Mouse (Mus musculus) gastrocnemius, postnatal 10 days (tissue): ENCODE data around the gene Ugt1a5. TPM values are rescaled to one million over a fixed set of nuclear protein-coding genes. Genes with fewer than 3 reads are reported as not detected.
"Not testable (repeated sequence)": the region's sequence is repeated elsewhere in the genome, so short reads cannot be mapped to it uniquely, and the experiment has no call there.

ENCODE experiments used
- DNase-seq: peaks from one replicate; pipeline ENCODE4 v3.0.0; 2021; ENCODE audit warnings: mixed read lengths
- long read RNA-seq, 2 experiments: library from polyadenylated mRNA; stranded (forward); transcript quantifications; one replicate each; pipeline ENCODE4 v2.0.0; 2021
- total RNA-seq, 2 experiments: library from RNA; stranded (reverse); gene quantifications; 2 replicates each; pipeline ENCODE4 v1.2.3; 2021

Ugt1a5 gene
- total RNA-seq, result under 1 TPM in 1 of 2 experiments, not detected in 1; 0.18 TPM
- long read RNA-seq, experiment 1, result 0 reads
- long read RNA-seq, experiment 2, result 0 reads

DNA sequence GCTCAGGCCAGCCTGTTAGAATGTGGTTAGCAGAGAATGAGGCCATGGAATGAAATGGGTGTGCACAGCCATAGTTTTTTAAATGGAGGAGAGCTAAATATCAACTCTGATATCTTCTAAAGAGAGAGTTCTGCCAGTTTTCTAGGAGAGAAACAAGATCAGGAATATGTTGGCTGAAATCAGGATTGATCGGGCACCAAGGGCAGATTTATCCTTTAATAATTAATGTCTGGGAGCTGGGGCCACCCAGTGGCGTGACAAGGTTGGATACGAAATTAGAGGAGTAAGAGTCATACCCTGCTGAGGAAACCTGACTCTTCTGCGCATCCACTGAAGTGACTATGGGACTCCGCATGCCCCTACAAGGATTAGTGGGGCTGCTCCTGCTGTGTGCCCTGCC is at the start of gene Ugt1a5:
Ugt1a5 (plus strand) TSS at position 302 of the 400 bp plus-strand sequence.
- no peak for DNase-seq

DNA sequence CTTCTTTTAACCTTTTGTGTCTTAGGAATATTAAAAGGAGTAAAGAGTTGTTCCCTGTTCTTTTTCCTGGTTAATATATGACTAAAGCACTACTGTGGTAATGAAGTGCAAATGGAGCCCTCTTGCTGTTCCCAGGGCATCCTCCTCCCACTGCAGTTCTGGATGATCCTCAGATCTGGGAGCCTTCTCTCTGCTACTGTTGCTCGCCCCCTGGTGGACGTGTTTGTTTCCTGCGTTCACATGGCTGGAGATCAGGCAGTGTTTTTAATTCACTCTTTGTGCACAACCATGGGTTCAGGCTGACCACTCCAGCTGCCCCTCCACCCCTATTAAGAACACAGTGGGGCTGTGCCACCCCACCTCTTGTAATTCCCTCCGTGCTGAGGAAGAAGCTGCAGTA is 45.3 kb upstream of the Ugt1a5 start:
- not testable (repeated sequence) for DNase-seq

DNA sequence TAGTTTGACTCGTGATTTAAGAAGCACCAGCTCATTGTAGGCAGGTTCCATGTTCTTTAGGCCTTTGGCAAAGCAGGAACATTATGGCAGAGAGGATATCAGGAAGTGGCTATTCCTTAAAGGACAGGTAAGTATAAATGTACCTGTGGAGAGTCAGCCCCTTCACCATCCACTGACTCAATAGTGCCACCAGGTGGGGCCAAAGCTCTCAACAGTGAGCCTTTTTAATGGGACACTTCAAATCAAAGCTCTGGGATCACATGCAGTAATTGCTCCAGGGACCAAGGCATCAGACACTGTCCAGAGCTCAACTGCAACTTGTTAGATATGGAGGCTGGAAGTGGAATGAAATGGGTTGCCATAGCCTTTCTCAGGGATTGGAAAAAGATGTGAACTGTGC is 44.3 kb upstream of the Ugt1a5 start:
- not testable (repeated sequence) for DNase-seq

DNA sequence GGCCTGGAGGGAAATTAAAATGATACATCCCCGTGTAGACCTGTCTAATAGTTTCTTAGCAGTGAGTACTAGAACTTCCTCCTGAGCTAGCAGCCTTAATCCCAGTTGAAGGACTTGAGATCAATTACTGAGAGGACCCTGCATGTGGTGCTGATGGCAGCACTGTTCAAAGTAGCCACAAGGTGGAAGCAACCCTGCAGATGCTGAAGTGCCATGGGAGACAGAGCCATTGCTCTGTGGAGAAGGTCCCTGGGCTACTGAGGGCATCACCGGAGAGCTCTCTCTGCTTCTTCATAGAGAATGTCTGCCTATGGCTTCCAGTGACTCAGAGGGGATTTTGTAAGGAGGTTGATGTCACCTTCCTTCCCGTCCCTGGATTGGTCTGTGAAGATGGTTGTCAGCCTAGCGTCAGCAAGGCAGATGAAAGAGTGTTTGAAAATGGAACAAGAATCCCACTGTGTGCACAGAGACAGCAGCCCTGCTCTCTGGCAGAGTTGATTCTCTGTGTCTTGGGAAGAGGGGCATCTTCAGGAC is 39.9 kb upstream of the Ugt1a5 start:
- not testable (repeated sequence) for DNase-seq

DNA sequence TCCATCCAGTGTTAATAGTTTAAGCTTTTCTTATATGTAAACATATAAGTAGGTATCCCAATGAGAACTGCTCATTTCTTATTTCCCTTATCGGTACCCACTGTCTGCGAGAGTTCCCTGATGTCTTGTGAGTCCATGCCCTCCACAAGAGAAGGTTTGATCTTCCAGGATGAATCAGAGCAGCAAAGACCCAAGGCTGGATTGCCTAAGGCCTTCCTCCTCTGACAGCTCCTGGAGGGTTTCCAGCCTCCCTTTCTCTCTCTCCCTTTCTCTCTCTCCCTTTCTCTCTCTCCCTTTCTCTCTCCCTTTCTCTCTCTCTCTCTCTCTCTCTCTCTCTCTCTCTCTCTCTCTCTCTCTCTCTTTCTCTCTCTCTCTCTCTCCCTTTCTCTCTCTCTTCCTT is 36.7 kb upstream of the Ugt1a5 start:
- not testable (repeated sequence) for DNase-seq

DNA sequence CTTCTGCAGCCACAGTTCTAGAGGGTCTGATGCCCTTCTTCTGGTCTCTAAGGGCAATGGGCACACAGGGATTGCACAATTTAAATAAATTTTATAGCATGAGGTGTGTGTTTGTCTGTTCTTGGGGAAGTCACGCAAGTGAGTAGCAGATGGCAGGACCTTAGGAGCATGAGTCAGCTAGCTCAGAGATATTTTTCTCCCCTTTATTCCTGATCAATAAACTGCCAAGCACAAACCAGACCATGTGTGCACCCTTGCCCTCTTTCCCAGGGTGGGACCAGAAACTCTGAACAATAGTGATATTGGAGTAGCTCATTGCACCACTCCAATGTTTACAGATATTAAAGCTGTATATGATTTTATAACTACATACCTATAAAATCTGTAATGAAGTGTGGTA is 35.6 kb upstream of the Ugt1a5 start:
- not testable (repeated sequence) for DNase-seq

DNA sequence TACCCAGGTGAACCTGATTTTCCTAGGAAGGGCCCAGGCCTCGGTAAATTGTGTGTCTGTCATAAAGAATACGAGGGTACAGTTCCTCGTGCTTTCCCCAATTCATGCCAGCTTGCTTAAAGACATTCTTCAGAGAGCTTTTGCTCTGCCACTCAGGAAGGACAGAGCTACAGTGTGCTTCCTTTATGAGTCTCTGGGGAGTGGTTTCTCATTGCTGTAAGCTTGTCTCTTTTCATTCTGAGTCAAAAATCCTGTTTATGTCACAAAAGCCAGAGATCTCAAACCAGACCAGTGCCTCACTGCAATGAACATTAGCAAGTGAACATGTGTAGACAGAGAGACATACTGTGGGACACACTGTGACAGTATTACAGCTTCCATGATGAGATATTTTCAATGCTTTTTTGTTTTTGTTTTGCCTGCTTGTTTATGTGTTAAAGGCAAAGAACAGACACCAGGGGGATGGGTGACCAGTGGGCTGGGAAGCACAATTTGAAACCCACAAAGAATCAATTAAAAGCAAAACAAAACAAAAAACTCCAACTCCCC is 31.8 kb upstream of the Ugt1a5 start:
- DNase-seq, result no peak

DNA sequence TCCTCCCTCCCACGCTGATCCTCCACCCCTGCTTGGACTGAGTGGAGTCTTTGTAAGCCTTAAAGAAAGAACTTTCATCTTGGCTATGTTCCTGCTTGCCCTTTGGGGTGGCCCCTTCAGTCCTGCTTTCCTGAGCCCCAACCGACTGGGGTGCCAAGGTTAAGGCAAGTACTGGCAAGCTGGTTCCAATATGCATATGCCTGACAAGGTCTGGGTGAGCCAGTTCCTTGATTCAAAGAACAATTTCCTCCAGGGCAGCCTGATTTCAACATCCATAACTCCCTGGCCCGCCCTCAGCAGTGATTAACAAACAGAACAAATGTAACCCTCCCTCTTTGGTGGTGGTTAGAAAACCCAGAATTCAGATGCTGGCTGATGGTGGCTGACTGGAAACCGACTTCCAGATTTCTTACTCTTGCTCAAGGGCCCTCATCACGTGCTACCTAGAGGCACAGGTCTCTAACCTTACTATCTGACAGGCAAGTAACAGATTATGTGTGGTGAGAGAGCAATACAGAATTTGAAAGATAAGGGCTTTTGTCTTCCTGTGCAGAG is 31.3 kb upstream of the Ugt1a5 start, which contains the start of gene Ugt1a6a:
Ugt1a6a (plus strand) TSS at position 353 of the 555 bp plus-strand sequence.
- not testable (repeated sequence) for DNase-seq

DNA sequence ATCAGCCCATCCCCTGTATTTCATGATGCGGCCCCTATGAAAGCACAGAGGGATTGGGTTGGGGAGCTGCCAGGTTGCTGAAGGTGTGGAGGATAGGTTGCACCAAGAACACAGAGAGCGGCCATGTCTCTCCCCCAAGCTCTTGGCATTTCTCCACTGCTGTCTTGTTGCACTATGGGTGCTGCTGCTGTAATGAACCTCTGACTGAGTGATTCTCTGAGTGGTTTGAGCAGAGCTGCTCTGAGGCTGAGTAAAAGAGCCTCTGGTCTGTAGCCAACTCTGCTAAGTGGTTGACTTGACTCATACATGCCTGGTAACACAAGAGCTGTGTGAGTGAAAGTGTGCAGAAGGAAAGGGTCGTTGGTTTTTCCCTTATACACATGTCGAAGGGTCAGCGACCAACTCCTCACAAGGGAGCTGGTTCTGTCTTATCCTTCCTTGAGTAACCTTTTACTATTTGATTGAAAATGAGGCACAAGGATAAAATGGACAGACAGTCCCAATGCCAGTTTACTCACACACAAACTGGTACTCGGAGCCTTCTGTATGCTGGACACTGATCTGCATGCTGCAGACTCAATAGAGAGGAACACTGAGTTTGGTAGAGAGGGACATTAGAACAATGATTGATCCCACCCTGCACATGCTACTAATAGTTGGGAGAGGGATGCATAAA is 30.4 kb upstream of the Ugt1a5 start:
- not testable (repeated sequence) for DNase-seq

DNA sequence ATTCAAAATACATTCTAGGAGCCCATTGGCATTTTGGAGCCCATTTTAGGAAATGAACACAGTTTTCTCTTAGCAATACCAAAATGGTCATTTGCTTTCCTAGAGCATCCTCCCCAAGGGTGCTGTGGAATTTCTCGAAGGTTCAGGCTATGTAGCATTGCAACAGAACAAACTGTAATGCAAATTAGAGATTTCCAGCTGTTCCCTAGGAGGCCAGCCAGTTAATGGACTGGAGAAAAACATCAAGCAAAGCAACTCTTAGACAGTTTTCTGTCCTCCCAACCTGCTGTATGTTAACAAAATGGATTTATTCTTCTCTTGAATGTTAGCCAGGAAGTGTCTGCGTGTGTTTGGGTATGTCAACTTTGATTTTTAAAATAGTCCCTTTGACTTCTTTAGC is 29.2 kb upstream of the Ugt1a5 start:
- no peak for DNase-seq

DNA sequence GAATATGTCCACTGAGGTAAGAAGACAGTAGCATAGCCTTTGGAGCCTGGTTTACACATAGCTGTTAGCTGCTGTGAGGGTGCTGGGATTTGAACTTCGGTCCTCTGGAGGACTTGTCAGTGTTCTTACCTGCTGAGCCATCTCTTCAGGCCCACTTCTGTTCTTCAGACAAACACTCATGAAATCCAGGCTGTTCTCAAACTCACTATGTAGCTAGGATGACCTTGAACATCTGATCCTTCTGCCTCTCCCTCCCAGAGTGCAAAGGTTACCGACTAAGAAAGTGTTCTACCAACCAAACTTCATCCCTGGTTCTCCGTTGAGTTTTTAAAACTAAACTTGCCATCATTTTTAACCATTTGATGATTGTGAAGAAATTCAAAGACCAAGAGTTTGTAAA is 28.5 kb upstream of the Ugt1a5 start:
- DNase-seq, result no peak

DNA sequence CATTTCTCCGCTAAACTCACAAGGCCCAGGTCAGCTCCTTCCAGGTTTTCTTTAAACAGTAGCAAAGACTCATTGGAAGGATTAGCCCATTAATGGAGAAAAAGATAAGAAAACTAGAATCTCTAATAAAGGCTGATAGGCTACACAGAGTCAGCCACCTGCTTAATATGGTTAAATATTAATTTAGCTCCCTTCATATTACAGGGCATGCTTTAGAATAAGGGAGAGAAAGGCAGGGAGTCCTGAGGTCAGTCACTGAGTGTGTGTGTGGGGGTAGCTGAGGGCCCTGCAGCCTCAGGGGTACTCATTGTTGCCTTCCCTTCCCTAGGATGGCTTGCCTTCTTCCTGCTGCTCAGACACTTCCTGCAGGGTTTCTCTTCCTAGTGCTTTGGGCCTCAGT is 27.7 kb upstream of the Ugt1a5 start:
- DNase-seq, result no peak

DNA sequence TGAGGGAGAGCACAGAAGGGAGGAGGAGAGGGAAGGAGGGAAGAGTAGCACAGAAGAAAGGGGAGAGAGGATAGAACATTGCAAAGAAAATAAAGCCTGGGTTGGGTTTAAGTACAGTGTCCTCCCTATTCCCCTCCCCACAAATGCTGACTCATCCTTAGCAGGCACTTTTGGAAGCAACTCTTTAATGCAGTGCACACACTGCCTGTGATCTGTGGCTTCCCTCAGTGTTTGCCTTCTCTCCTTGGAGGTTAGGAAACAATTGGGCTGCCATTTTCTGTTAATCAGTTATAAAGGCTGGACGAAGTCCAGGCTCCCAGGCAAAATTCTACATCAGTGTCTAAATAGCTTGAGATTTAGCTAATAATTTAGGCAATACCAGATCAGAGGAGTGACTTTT is 25.3 kb upstream of the Ugt1a5 start:
- DNase-seq, result not testable (repeated sequence)

DNA sequence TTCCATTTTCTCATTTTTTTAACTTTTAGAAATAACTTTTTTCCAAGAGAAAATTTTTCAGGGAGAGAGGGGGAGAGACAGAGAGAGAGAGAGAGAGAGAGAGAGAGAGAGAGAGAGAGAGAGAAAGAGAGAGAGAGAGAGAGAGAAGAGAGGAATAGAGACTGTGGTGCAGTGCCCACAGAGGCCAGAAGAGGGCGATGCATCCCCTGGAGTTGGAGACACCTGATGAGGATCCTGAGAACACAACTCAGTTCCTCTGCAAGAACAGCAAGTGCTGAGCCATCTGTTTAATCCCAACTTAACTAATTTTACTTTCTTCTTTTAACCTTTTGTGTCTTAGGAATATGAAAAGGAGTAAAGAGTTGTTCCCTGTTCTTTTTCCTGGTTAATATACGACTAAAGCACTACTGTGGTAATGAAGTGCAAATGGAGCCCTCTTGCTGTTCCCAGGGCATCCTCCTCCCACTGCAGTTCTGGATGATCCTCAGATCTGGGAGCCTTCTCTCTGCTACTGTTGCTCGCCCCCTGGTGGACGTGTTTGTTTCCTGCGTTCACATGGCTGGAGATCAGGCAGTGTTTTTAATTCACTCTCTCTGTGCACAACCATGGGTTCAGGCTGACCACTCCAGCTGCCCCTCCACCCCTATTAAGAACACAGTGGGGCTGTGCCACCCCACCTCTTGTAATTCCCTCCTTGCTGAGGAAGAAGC is 21.7 kb upstream of the Ugt1a5 start:
- peak; percentile 45 for DNase-seq

DNA sequence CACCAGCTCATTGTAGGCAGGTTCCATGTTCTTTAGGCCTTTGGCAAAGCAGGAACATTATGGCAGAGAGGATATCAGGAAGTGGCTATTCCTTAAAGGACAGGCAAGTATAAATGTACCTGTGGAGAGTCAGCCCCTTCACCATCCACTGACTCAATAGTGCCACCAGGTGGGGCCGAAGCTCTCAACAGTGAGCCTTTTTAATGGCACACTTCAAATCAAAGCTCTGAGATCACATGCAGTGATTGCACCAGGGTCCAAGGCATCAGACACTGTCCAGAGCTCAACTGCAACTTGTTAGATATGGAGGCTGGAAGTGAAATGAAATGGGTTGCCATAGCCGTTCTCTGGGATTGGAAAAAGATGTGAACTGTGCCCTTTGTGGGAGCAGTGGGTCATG is 20.5 kb upstream of the Ugt1a5 start:
- not testable (repeated sequence) for DNase-seq

DNA sequence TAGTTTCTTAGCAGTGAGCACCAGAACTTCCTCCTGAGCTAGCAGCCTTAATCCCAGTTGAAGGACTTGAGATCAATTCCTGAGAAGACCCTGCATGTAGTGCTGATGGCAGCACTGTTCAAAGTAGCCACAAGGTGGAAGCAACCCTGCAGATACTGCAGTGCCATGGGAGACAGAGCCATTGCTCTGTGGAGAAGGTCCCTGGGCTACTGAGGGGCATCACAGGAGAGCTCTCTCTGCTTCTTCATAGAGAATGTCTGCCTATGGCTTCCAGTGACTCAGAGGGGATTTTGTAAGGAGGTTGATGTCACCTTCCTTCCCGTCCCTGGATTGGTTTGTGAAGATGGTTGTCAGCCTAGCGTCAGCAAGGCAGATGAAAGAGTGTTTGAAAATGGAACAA is 15.7 kb upstream of the Ugt1a5 start:
- DNase-seq, result not testable (repeated sequence)

DNA sequence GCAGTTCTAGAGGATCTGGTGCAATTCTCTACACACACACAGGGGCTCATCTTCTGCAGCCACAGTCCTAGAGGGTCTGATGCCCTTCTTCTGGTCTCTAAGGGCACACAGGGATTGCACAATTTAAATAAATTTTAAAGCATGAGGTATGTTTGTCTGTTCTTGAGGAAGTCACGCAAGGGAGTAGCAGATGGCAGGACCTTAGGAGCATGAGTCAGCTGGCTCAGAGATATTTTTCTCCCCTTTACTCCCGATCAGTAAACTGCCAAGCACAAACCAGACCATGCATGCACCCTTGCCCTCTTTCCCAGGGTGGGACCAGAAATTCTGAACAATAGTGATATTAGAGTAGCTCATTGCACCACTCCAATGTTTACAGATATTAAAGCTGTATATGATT is 7.4 kb upstream of the Ugt1a5 start:
- no peak for DNase-seq

DNA sequence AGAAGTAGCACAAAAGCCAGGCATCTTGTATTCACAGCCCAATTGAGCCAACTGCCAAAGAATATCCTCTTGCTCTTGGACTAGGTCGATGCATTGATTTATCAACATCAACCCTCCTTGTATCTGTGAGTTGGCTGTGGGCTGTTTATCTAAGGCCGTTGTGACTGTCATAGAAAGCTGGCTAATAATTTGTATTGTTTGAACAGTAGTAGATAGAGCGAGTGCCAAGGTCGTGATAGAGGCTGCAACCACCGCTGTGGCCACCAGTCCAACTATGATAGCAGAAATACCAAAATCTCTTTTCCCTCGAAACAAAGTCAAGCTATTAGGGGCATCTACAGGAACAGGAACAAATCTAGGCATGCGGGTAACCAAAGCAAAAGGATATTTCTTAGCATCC is 6.4 kb downstream of the Ugt1a5 start:
- DNase-seq, result not testable (repeated sequence)

DNA sequence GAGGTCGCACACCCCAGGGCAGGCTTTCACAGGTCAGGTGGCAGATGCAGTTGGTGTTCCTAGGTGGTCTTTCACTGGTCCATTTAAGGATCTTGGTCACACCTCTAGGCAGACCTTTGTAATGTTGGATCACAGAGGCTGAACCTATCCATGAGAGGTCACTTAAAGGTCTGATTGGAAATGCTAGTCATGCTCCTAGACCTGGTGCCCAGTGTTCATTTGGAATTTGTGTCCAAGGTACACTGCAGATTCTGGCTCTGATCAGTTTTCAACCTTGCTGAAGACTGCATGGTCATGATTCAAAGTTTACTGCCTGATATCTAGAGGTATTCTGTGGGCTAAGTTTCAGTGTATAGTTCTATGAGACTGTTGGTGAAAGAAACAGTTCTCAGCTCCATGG is 13.8 kb downstream of the Ugt1a5 start:
- no peak for DNase-seq

DNA sequence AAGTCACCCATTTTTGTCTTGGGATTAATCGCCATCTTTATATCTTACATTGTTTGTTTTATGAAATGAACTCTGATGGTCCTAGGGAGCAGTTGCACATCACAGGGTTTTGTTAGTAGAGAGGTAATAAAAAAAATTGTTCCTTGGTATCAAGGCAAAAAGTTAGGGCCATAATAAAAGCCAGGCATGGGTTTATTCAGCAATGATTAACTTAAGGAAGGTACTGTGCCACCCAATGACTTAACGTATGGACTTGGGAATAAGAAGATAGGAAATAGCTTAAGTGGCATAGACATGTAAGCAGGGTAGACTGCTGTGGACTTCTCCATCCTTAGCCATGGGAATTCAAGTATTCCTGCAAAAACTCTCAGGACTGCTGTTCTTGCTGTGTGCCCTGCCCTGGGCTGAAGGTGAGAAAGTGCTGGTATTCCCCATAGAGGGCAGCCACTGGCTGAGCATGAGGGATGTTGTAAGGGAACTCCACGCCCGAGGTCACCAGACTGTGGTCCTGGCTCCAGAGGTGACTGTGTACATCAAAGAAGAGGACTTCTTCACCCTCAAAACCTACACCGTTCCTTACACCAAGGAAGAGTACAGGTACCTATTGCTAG is 20.6 kb downstream of the Ugt1a5 start:
- DNase-seq, result no peak

DNA sequence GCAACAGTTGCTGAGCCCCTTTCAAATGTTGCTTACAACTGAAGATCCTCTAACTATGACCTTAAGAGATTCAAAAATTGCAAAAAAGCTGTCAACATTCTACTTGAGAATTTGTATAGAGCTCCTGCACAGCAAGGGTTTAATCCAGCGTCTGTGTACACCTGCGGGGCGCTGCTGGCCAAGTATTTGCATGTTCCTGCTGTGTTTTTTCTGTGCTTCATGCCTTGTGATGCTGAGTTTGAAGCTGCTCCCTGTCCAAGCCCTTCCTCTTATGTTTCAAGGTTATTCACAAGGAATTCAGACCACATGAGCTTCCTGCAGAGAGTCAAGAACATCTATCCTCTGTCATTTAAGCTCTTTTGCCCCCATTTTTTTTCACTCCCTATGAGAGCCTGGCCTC is 26.3 kb downstream of the Ugt1a5 start:
- no peak for DNase-seq

DNA sequence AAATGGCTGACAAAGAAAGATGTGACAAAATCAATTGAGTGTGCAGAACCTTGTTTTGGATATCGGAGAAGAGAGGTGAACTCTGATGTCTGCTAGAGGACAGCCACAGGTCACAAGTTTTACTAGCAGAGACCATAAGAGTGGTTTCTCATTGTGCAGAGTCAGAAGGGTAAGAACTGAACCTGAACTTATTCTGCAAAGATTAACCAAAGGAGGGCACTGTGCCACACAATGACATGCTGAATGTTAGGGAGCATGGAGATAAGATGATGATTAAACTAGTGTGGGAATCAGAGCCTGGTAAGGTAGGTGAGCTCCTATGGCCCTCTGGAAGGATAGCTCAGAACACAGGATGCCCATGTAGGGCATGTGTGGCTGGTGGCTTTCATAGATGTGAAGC is 29.9 kb downstream of the Ugt1a5 start:
- DNase-seq, result no peak
